Mouse (Mus musculus) embryonic facial prominence, embryonic 12.5 days (tissue): ENCODE results near the gene Gmpr. TPM values are rescaled to one million over a fixed set of nuclear protein-coding genes. Genes with fewer than 3 reads are reported as not detected.
"Not testable (repeated sequence)": the region's sequence is repeated elsewhere in the genome, so short reads cannot be mapped to it uniquely, and the experiment has no call there.

ENCODE experiments used
- ATAC-seq: fragments of 200-750 bp; cut with Nextera tagmentation; 2 replicates; pipeline ENCODE4 v1.8.0; 2017; ENCODE audit not compliant: insufficient number of reproducible peaks, insufficient read depth, low FRiP score, low TSS enrichment
- H3K27ac ChIP-seq: fragments of 300-500 bp; sonication (generic); 2 replicates; pipeline ENCODE4 v1.5.1; 2016; ENCODE audit warnings: mild to moderate bottlenecking
- H3K27me3 ChIP-seq: fragments of 300-500 bp; sonication (generic); 2 replicates; pipeline ENCODE4 v1.6.1; 2016; ENCODE audit warnings: mild to moderate bottlenecking, moderate library complexity
- H3K36me3 ChIP-seq: fragments of 300-500 bp; sonication (generic); 2 replicates; pipeline ENCODE4 v1.6.1; 2016; ENCODE audit warnings: mild to moderate bottlenecking
- H3K4me1 ChIP-seq: fragments of 300-500 bp; sonication (generic); 2 replicates; pipeline ENCODE4 v1.6.1; 2016
- H3K4me2 ChIP-seq: fragments of 300-500 bp; sonication (generic); replicated peaks from 2 replicates; pipeline ENCODE4 v1.6.1; 2016; ENCODE audit warnings: mild to moderate bottlenecking, moderate library complexity
- H3K4me3 ChIP-seq: fragments of 300-500 bp; sonication (generic); 2 replicates; pipeline ENCODE4 v1.5.1; 2016; ENCODE audit warnings: mild to moderate bottlenecking
- H3K9ac ChIP-seq: fragments of 300-500 bp; sonication (generic); 2 replicates; pipeline ENCODE4 v1.6.1; 2016; ENCODE audit warnings: mild to moderate bottlenecking, moderate library complexity
- H3K9me3 ChIP-seq: fragments of 300-500 bp; sonication (generic); 2 replicates; pipeline ENCODE4 v1.6.1; 2016; ENCODE audit warnings: mild to moderate bottlenecking, moderate library complexity
- WGBS: fragments of 180-500 bp; shearing (Covaris S2); methylation state at CpG from one replicate; pipeline ENCODE4 v1.1.7; 2016; 5-methylcytosine and 5-hydroxymethylcytosine counted together
- polyA plus RNA-seq: library from polyadenylated mRNA; unstranded; fragments of >200 nt; fragmentation: Nextera tagmentation; extraction: Ambion mirVana; gene quantifications from 2 replicates; pipeline ENCODE4 v1.2.1, GENCODE M21; 2016

Gmpr gene
- polyA plus RNA-seq, 1 experiment from 2014 or later, result 21.4 TPM

- no peaks in the 10 kb centered on the region for H3K36me3 ChIP-seq
- H3K4me1 ChIP-seq, result no peaks in the 10 kb centered on the region
- H3K4me2 ChIP-seq, result no peak overlapping the region
- H3K9ac ChIP-seq, result no peak overlapping the region
- H3K9me3 ChIP-seq, result no peaks in the 10 kb centered on the region
- H3K27ac ChIP-seq, result no peak overlapping the region
- no peak overlapping the region for H3K4me3 ChIP-seq
- no peak for ATAC-seq
- H3K27me3 ChIP-seq, result no peaks in the 10 kb centered on the region
- WGBS, result 62% methylated on average over 6 of the region's 6 CpGs
Measured at GRCm38 (mm10) chr13:45479951-45480350, 27.3 kb upstream of the Gmpr start.

- Histone ChIP-seq H3K9ac (no peak overlapping the region), H3K4me2 (no peak overlapping the region), H3K4me1 (no peaks in the 10 kb centered on the region), H3K27ac (no peak overlapping the region), H3K4me3 (no peak overlapping the region), H3K36me3 (no peaks in the 10 kb centered on the region), H3K27me3 (no peaks in the 10 kb centered on the region), H3K9me3 (no peaks in the 10 kb centered on the region)
- WGBS, result 93% methylated on average over 2 of the region's 2 CpGs
- no peak for ATAC-seq
Measured at GRCm38 (mm10) chr13:45483215-45483614, 24.0 kb upstream of the Gmpr start.

GRCm38 (mm10) chr13:45483949-45484348 is 23.3 kb upstream of the Gmpr start:
- not testable (repeated sequence) for H3K4me1 ChIP-seq, H3K36me3 ChIP-seq, ATAC-seq, H3K9me3 ChIP-seq, H3K4me2 ChIP-seq, H3K9ac ChIP-seq, H3K27ac ChIP-seq, H3K27me3 ChIP-seq, H3K4me3 ChIP-seq
- WGBS, result 97% methylated on average over 16 of the region's 16 CpGs

- ATAC-seq, result no peak
- no peaks in the 10 kb centered on the region for H3K36me3 ChIP-seq
- no peaks in the 10 kb centered on the region for H3K9me3 ChIP-seq
- H3K9ac ChIP-seq, result no peak overlapping the region
- no peaks in the 10 kb centered on the region for H3K4me1 ChIP-seq
- H3K27me3 ChIP-seq, result no peaks in the 10 kb centered on the region
- 52% methylated on average over 4 of the region's 4 CpGs for WGBS
- H3K4me2 ChIP-seq, result no peak overlapping the region
- no peak overlapping the region for H3K4me3 ChIP-seq
- no peak overlapping the region for H3K27ac ChIP-seq
Measured at GRCm38 (mm10) chr13:45485602-45486001, 21.6 kb upstream of the Gmpr start.

GRCm38 (mm10) chr13:45486598-45486997 is 20.6 kb upstream of the Gmpr start:
- 50% methylated on average over 2 of the region's 2 CpGs for WGBS
- H3K4me2 ChIP-seq, result no peak overlapping the region
- no peaks in the 10 kb centered on the region for H3K9me3 ChIP-seq
- no peak overlapping the region for H3K27ac ChIP-seq
- no peaks in the 10 kb centered on the region for H3K36me3 ChIP-seq
- no peak overlapping the region for H3K4me3 ChIP-seq
- no peaks in the 10 kb centered on the region for H3K4me1 ChIP-seq
- H3K9ac ChIP-seq, result no peak overlapping the region
- H3K27me3 ChIP-seq, result no peaks in the 10 kb centered on the region
- no peak for ATAC-seq

- 82% methylated on average over 8 of the region's 8 CpGs for WGBS
- Histone ChIP-seq H3K4me3 (no peak overlapping the region), H3K9me3 (no peaks in the 10 kb centered on the region), H3K36me3 (no peaks in the 10 kb centered on the region), H3K27me3 (no peaks in the 10 kb centered on the region), H3K9ac (no peak overlapping the region), H3K4me1 (no peaks in the 10 kb centered on the region), H3K27ac (no peak overlapping the region), H3K4me2 (no peak overlapping the region)
- ATAC-seq, result no peak
Measured at GRCm38 (mm10) chr13:45491991-45492732, 15.1 kb upstream of the Gmpr start.

GRCm38 (mm10) chr13:45493846-45494245 is 13.4 kb upstream of the Gmpr start:
- Histone ChIP-seq H3K9ac (no peak overlapping the region), H3K36me3 (no peaks in the 10 kb centered on the region), H3K4me1 (no peaks in the 10 kb centered on the region), H3K4me2 (no peak overlapping the region; the same call in 1 of the 2 replicates), H3K4me3 (no peak overlapping the region), H3K27me3 (no peaks in the 10 kb centered on the region), H3K27ac (no peak overlapping the region), H3K9me3 (no peaks in the 10 kb centered on the region)
- 41% methylated on average over 10 of the region's 10 CpGs for WGBS
- ATAC-seq, result no peak

- Histone ChIP-seq H3K4me3 (no peak overlapping the region), H3K4me1 (no peaks in the 10 kb centered on the region), H3K27ac (no peak overlapping the region), H3K36me3 (no peaks in the 10 kb centered on the region), H3K27me3 (no peaks in the 10 kb centered on the region), H3K9ac (no peak overlapping the region), H3K9me3 (0 out of 2 replicates have a peak, but pooled peaks cover 4% of the 10 kb centered on the region), H3K4me2 (no peak overlapping the region)
- ATAC-seq, result no peak
- 82% methylated on average over 3 of the region's 3 CpGs for WGBS
Measured at GRCm38 (mm10) chr13:45498623-45499022, 8.6 kb upstream of the Gmpr start.

- Histone ChIP-seq H3K27me3 (no peaks in the 10 kb centered on the region), H3K36me3 (no peaks in the 10 kb centered on the region), H3K9ac (no peak overlapping the region), H3K4me3 (no peak overlapping the region), H3K4me2 (no peak overlapping the region), H3K9me3 (0 out of 2 replicates have a peak, but pooled peaks cover 4% of the 10 kb centered on the region), H3K4me1 (no peaks in the 10 kb centered on the region), H3K27ac (no peak overlapping the region)
- WGBS, result 75% methylated on average over 3 of the region's 3 CpGs
- no peak for ATAC-seq
Measured at GRCm38 (mm10) chr13:45499391-45499790, 7.9 kb upstream of the Gmpr start.

- no peak for ATAC-seq
- Histone ChIP-seq H3K4me2 (no peak overlapping the region), H3K27ac (no peak overlapping the region), H3K4me3 (no peak overlapping the region), H3K36me3 (no peaks in the 10 kb centered on the region), H3K9ac (no peak overlapping the region), H3K27me3 (no peaks in the 10 kb centered on the region), H3K4me1 (no peaks in the 10 kb centered on the region), H3K9me3 (0 out of 2 replicates have a peak, but pooled peaks cover 4% of the 10 kb centered on the region)
- 81% methylated on average over 3 of the region's 3 CpGs for WGBS
Measured at GRCm38 (mm10) chr13:45499906-45500305, 7.3 kb upstream of the Gmpr start.

- H3K4me3 ChIP-seq, result no peak overlapping the region
- no peak for ATAC-seq
- H3K27ac ChIP-seq, result no peak overlapping the region
- no peaks in the 10 kb centered on the region for H3K36me3 ChIP-seq
- H3K27me3 ChIP-seq, result no peaks in the 10 kb centered on the region
- H3K4me2 ChIP-seq, result no peak overlapping the region
- 93% methylated on average over 5 of the region's 5 CpGs for WGBS
- H3K9ac ChIP-seq, result no peak overlapping the region
- H3K4me1 ChIP-seq, result no peaks in the 10 kb centered on the region
- H3K9me3 ChIP-seq, result 0 out of 2 replicates have a peak, but pooled peaks cover 4% of the 10 kb centered on the region
Measured at GRCm38 (mm10) chr13:45502791-45503190, 4.5 kb upstream of the Gmpr start.

GRCm38 (mm10) chr13:45505546-45505945 is 1.7 kb upstream of the Gmpr start:
- Histone ChIP-seq H3K9ac (no peak overlapping the region), H3K4me3 (no peak overlapping the region), H3K9me3 (no peaks in the 10 kb centered on the region), H3K4me1 (peaks cover 6% of the 10 kb centered on the region), H3K4me2 (no peak overlapping the region), H3K27ac (no peak overlapping the region), H3K27me3 (0 out of 2 replicates have a peak, but pooled peaks cover 15% of the 10 kb centered on the region), H3K36me3 (no peaks in the 10 kb centered on the region)
- ATAC-seq, result no peak
- WGBS, result 90% methylated on average over 3 of the region's 3 CpGs
